Mouse (Mus musculus) lung, postnatal 0 days (tissue): ENCODE results near the gene Rnf150.

Experiments
- CTCF ChIP-seq: IDR thresholded peaks from 2 replicates; pipeline ENCODE4 v1.5.1; 2016; ENCODE audit warnings: antibody characterized with exemption, mild to moderate bottlenecking
- EP300 ChIP-seq: IDR thresholded peaks from 2 replicates; pipeline ENCODE4 v1.6.1; 2016; ENCODE audit warnings: antibody characterized with exemption, mild to moderate bottlenecking, control low read depth

DNA sequence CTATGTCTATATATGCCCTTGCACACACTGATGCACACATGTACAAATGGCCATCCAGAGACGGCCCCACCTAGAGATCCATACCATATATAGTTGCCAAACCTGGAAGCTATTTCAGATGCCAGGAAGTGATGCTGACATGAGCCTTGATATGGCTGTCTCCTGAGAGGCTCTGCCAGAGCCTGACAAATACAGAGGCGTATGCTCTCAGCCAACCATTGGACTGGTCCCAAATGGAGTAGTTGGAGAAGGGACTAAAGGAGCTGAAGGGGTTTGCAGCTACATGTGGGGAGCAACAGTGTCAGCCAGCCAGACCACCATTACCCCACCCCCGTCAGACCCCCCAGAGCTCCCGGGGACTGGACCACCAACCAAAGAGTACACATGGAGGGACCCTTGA, 189.7 kb downstream of the Rnf150 start:
- no peak for TF ChIP-seq CTCF
- no peak for TF ChIP-seq EP300
